Mouse (Mus musculus): ENCODE results near the gene Mlh3. TPM values are rescaled to one million over a fixed set of nuclear protein-coding genes. Genes with fewer than 3 reads are reported as not detected.
"Not testable (repeated sequence)": the region's sequence is repeated elsewhere in the genome, so short reads cannot be mapped to it uniquely, and the experiment has no call there.

Gene Mlh3
- polyA plus RNA-seq, 1 experiment from 2014 or later: 11.8 TPM

GRCm38 (mm10) chr12:85287809-85288485 lies 17.5 kb upstream of the Mlh3 start, which contains the start of gene Acyp1:
Acyp1 (minus strand) TSS chr12:85288438.
- Histone ChIP-seq H3K4me3 (ENCODE audit: low read depth, low read length) (peak within 1 kb of the TSS; percentile 37), H3K4me1 (ENCODE audit: control insufficient read depth, insufficient read depth, low read length) (0 out of 2 replicates have a peak, but pooled peaks cover 5% of the 10 kb centered on the region), H3K4me2 (ENCODE audit: low read depth, low read length) (peak within 1 kb of the TSS; percentile 73), H3K27ac (ENCODE audit: low read depth, low read length) (no peak within 1 kb of the TSS), H3K27me3 (ENCODE audit: control insufficient read depth, insufficient read depth, low read length) (no peaks in the 10 kb centered on the region), H3K36me3 (ENCODE audit: control insufficient read depth, insufficient read depth, low read length) (no peaks in the 10 kb centered on the region), H3K9ac (replicated peaks; ENCODE audit: low read depth, low read length) (peak within 1 kb of the TSS; percentile 53), H3K9me3 (ENCODE audit: control insufficient read depth, low read length) (no peaks in the 10 kb centered on the region)
- ATAC-seq (ENCODE audit: low read depth): peak; percentile 67; the same call in 1 of the 2 replicates
- 9% methylated on average over 21 of the region's 21 CpGs for WGBS

- Histone ChIP-seq H3K36me3 (ENCODE audit: control insufficient read depth, insufficient read depth, low read length) (no peaks in the 10 kb centered on the region), H3K27ac (ENCODE audit: low read depth, low read length) (no peak overlapping the region), H3K4me1 (ENCODE audit: control insufficient read depth, insufficient read depth, low read length) (0 out of 2 replicates have a peak, but pooled peaks cover 5% of the 10 kb centered on the region), H3K9me3 (ENCODE audit: control insufficient read depth, low read length) (no peaks in the 10 kb centered on the region), H3K9ac (replicated peaks; ENCODE audit: low read depth, low read length) (no peak overlapping the region), H3K4me3 (ENCODE audit: low read depth, low read length) (no peak overlapping the region), H3K4me2 (ENCODE audit: low read depth, low read length) (no peak overlapping the region), H3K27me3 (ENCODE audit: control insufficient read depth, insufficient read depth, low read length) (no peaks in the 10 kb centered on the region)
- 34% methylated on average over 3 of the region's 5 CpGs for WGBS
- no peak for ATAC-seq (ENCODE audit: low read depth)
These were observed 16.5 kb upstream of the Mlh3 start for GRCm38 (mm10) chr12:85286941-85287340.

- ATAC-seq (ENCODE audit: low read depth): no peak
These were observed 14.6 kb upstream of the Mlh3 start for GRCm38 (mm10) chr12:85284996-85285395.

GRCm38 (mm10) chr12:85284331-85284730 lies 13.9 kb upstream of the Mlh3 start:
- no peaks in the 10 kb centered on the region for H3K27me3 ChIP-seq (ENCODE audit: control insufficient read depth, insufficient read depth, low read length)
- no peaks in the 10 kb centered on the region for H3K9me3 ChIP-seq (ENCODE audit: control insufficient read depth, low read length)
- H3K4me2 ChIP-seq (ENCODE audit: low read depth, low read length): no peak overlapping the region
- 72% methylated on average over 8 of the region's 8 CpGs for WGBS
- no peak overlapping the region for H3K4me3 ChIP-seq (ENCODE audit: low read depth, low read length)
- no peak overlapping the region for H3K27ac ChIP-seq (ENCODE audit: low read depth, low read length)
- no peak for ATAC-seq (ENCODE audit: low read depth)
- H3K36me3 ChIP-seq (ENCODE audit: control insufficient read depth, insufficient read depth, low read length): no peaks in the 10 kb centered on the region
- peaks cover 10% of the 10 kb centered on the region for H3K4me1 ChIP-seq (ENCODE audit: control insufficient read depth, insufficient read depth, low read length)
- no peak overlapping the region for H3K9ac ChIP-seq (replicated peaks; ENCODE audit: low read depth, low read length)

More at GRCm38 (mm10) chr12:85284996-85285395, 14.6 kb upstream of the Mlh3 start:
- Histone ChIP-seq H3K36me3 (ENCODE audit: control insufficient read depth, insufficient read depth, low read length) (no peaks in the 10 kb centered on the region), H3K9me3 (ENCODE audit: control insufficient read depth, low read length) (no peaks in the 10 kb centered on the region), H3K4me2 (ENCODE audit: low read depth, low read length) (no peak overlapping the region), H3K27ac (ENCODE audit: low read depth, low read length) (no peak overlapping the region), H3K4me3 (ENCODE audit: low read depth, low read length) (no peak overlapping the region), H3K4me1 (ENCODE audit: control insufficient read depth, insufficient read depth, low read length) (0 out of 2 replicates have a peak, but pooled peaks cover 5% of the 10 kb centered on the region), H3K9ac (replicated peaks; ENCODE audit: low read depth, low read length) (no peak overlapping the region), H3K27me3 (ENCODE audit: control insufficient read depth, insufficient read depth, low read length) (no peaks in the 10 kb centered on the region)
- whole genome bisulfite sequencing: 91% methylated on average over 4 of the region's 4 CpGs

GRCm38 (mm10) chr12:85281756-85282155 lies 11.4 kb upstream of the Mlh3 start:
- not testable (repeated sequence) for ATAC-seq (ENCODE audit: low read depth)
- WGBS: 89% methylated on average over 1 of the region's 4 CpGs

GRCm38 (mm10) chr12:85280845-85281651 lies 10.6 kb upstream of the Mlh3 start:
- Histone ChIP-seq H3K4me1 (ENCODE audit: control insufficient read depth, insufficient read depth, low read length) (peaks cover 7% of the 10 kb centered on the region), H3K9me3 (ENCODE audit: control insufficient read depth, low read length) (no peaks in the 10 kb centered on the region), H3K27ac (ENCODE audit: low read depth, low read length) (no peak overlapping the region), H3K4me2 (ENCODE audit: low read depth, low read length) (peak overlapping the region; percentile 47), H3K4me3 (ENCODE audit: low read depth, low read length) (peak overlapping the region; percentile 70; the same call in 1 of the 2 replicates), H3K27me3 (ENCODE audit: control insufficient read depth, insufficient read depth, low read length) (no peaks in the 10 kb centered on the region), H3K9ac (replicated peaks; ENCODE audit: low read depth, low read length) (no peak overlapping the region), H3K36me3 (ENCODE audit: control insufficient read depth, insufficient read depth, low read length) (no peaks in the 10 kb centered on the region)
- WGBS: 65% methylated on average over 12 of the region's 12 CpGs
- no peak for ATAC-seq (ENCODE audit: low read depth)

More at GRCm38 (mm10) chr12:85281756-85282155, 11.4 kb upstream of the Mlh3 start:
- H3K9me3 ChIP-seq (ENCODE audit: control insufficient read depth, low read length); H3K27me3 ChIP-seq (ENCODE audit: control insufficient read depth, insufficient read depth, low read length); H3K4me1 ChIP-seq (ENCODE audit: control insufficient read depth, insufficient read depth, low read length); H3K4me2 ChIP-seq (ENCODE audit: low read depth, low read length); H3K27ac ChIP-seq (ENCODE audit: low read depth, low read length); H3K4me3 ChIP-seq (ENCODE audit: low read depth, low read length); H3K36me3 ChIP-seq (ENCODE audit: control insufficient read depth, insufficient read depth, low read length); H3K9ac ChIP-seq (replicated peaks; ENCODE audit: low read depth, low read length): not testable (repeated sequence)

- Histone ChIP-seq H3K9me3 (ENCODE audit: control insufficient read depth, low read length) (no peaks in the 10 kb centered on the region), H3K36me3 (ENCODE audit: control insufficient read depth, insufficient read depth, low read length) (0 out of 2 replicates have a peak, but pooled peaks cover 2% of the 10 kb centered on the region), H3K4me2 (ENCODE audit: low read depth, low read length) (peak overlapping the region; percentile 92), H3K9ac (replicated peaks; ENCODE audit: low read depth, low read length) (peak overlapping the region; percentile 76), H3K4me3 (ENCODE audit: low read depth, low read length) (peak overlapping the region; percentile 70), H3K27ac (ENCODE audit: low read depth, low read length) (peak overlapping the region; percentile 72), H3K27me3 (ENCODE audit: control insufficient read depth, insufficient read depth, low read length) (no peaks in the 10 kb centered on the region), H3K4me1 (ENCODE audit: control insufficient read depth, insufficient read depth, low read length) (peaks cover 7% of the 10 kb centered on the region)
- peak; percentile 97 for ATAC-seq (ENCODE audit: low read depth)
- WGBS: under 1% methylated on average over 31 of the region's 31 CpGs
These were observed 9.9 kb upstream of the Mlh3 start for GRCm38 (mm10) chr12:85280105-85280844.

- ATAC-seq (ENCODE audit: low read depth): peak; percentile 25; the same call in 1 of the 2 replicates
- Histone ChIP-seq H3K9ac (replicated peaks; ENCODE audit: low read depth, low read length) (peak overlapping the region; percentile 76), H3K4me2 (ENCODE audit: low read depth, low read length) (peak overlapping the region; percentile 92), H3K4me3 (ENCODE audit: low read depth, low read length) (peak overlapping the region; percentile 70), H3K27ac (ENCODE audit: low read depth, low read length) (peak overlapping the region; percentile 72), H3K4me1 (ENCODE audit: control insufficient read depth, insufficient read depth, low read length) (peaks cover 7% of the 10 kb centered on the region), H3K36me3 (ENCODE audit: control insufficient read depth, insufficient read depth, low read length) (0 out of 2 replicates have a peak, but pooled peaks cover 2% of the 10 kb centered on the region), H3K9me3 (ENCODE audit: control insufficient read depth, low read length) (no peaks in the 10 kb centered on the region), H3K27me3 (ENCODE audit: control insufficient read depth, insufficient read depth, low read length) (no peaks in the 10 kb centered on the region)
- WGBS: 7% methylated on average over 10 of the region's 10 CpGs
These were observed 9.1 kb upstream of the Mlh3 start for GRCm38 (mm10) chr12:85279396-85280080.

All from neural tube, embryonic 14.5 days (tissue).